Mouse (Mus musculus) E14TG2a.4 (cell line): ENCODE data around the gene Ube2q1.

Source experiments
- CTCF ChIP-seq: conservative IDR thresholded peaks from 2 replicates; pipeline ENCODE4 v1.5.1; 2014; ENCODE audit warnings: low read length
- NANOG ChIP-seq: IDR thresholded peaks from 2 replicates; pipeline ENCODE4 v1.6.1; 2014; ENCODE audit warnings: borderline replicate concordance, low read length, mixed read lengths
- POU5F1 ChIP-seq: IDR thresholded peaks from 2 replicates; pipeline ENCODE4 v1.6.1; 2014; ENCODE audit warnings: low read length, borderline replicate concordance

GRCm38 (mm10) chr3:89781640-89782039, 8.2 kb downstream of the Ube2q1 start:
- TF ChIP-seq CTCF: no peak
- no peak for TF ChIP-seq NANOG
- TF ChIP-seq POU5F1: no peak
